Mouse (Mus musculus) CH12F3 (cell line): Measurements from ENCODE around the gene Trim66.

Experiments
- in situ Hi-C: fragments of 300-500 bp; cut with MboI; formaldehyde crosslinking; loops from 2 replicates; pipeline ENCODE4 v1.14.3; 2020; ENCODE audit warnings: low sequenced_read_pairs

Gene Trim66

DNA sequence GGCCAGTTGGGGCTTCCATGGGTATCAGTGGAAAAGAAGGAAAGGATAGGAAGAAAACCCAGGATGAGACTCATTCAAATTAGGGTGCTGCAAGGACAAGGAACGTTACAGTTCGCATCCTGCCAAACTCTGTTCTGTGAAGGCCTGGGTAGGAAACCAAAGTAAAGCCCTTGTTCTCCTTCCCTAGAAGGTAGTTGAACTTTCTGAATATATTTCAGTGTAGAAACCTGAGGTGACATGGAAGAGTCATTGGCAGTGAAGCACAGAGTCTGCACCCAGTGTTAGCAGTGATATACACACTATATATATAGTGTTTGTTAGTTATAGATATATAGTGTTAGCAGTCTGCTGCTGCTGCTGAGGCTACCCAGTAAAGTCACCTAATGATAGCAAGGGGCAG, 15.4 kb upstream of the Trim66 start:
- in situ Hi-C loops = loop anchor here (10.0 kb wide), 1 partner anchor 91 kb away; no protein-coding TSS in a partner anchor

DNA sequence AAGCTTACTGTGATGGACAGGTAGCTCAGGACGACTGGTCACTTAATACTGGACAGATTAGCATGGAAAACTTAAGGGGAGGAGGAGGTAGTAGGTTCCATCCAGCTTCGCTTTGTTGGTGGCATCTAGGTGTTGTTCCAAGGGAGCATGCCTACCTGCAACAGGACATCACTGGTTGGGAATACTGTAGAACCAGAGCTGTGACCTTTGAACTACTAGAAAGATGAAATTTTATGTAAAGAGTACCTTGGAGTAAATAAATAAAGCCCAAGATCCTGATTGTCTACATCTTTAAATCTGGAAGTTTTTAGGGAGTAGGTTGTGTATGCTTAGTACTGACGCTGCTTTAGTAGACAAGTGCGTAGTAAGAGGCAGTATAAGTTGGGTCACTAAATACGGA, 14.2 kb upstream of the Trim66 start:
- in situ Hi-C loops = loop anchor here (10.0 kb wide), 1 partner anchor 93 kb away; no protein-coding TSS in a partner anchor

DNA sequence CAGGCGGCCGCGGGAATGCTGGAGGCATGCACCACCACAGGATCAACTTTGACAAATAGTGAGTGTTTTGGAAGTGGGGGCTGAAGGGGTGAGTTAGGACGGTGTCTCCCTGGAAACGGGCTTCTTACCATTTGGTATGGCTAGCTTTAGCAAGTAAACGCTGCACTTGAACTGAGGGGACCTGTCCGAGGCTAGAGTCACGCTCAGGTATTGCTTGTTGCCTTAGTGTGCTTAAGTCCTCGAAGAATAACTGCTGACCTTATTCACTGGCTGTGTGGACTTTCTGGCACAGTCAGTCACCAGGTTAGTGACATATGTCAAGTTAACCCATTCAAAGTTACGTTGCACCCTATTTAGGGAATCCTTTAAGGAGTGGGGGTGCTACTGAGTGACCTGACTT, 12.0 kb upstream of the Trim66 start:
- in situ Hi-C loops = loop anchor here (10.0 kb wide), 1 partner anchor 95 kb away; no protein-coding TSS in a partner anchor

DNA sequence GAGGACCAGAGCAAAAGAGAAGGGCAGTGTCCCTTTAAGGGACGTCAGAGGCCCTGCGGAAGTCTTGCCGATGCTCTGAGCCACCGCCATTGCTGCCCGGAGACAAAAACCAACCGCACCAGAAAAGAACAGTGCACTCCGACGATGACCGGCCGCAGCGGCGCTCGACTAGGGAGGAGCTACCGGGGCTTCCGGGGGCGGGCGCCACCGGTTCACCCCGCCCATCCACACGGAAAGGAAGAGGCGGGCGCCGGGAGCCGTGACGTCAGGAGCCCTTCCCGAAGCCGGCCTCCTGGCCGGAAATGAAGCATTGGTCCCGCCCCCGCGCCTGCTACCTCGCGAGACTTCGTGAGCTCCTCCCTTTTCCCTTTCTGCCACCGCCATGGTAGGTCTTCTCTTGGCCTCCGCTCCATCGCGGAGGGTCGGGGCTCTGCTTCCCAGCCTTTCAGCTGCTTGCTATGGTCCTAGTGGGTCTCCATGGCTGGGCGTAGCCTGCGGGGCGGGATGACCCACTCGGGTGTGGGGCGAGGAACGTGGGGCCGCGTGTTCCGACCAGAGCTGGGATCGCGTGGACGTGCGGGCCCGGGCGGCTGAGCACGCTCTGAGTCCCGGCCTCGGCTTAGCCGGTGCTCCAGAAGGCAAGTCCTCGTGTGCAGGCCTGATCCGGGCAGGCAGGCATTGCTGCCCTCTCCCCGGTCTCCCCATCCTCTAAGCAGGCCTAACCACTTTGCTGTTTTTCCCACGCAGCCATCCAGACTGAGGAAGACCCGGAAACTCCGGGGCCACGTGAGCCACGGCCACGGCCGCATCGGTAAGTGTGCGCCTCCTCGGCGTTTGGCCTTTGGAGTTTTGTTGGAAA, 11.1 kb upstream of the Trim66 start, which contains the start of gene Rpl27a:
Gene Rpl27a (plus strand): TSS at position 310 of the 859 bp plus-strand sequence.
- in situ Hi-C loops = no loop called here

DNA sequence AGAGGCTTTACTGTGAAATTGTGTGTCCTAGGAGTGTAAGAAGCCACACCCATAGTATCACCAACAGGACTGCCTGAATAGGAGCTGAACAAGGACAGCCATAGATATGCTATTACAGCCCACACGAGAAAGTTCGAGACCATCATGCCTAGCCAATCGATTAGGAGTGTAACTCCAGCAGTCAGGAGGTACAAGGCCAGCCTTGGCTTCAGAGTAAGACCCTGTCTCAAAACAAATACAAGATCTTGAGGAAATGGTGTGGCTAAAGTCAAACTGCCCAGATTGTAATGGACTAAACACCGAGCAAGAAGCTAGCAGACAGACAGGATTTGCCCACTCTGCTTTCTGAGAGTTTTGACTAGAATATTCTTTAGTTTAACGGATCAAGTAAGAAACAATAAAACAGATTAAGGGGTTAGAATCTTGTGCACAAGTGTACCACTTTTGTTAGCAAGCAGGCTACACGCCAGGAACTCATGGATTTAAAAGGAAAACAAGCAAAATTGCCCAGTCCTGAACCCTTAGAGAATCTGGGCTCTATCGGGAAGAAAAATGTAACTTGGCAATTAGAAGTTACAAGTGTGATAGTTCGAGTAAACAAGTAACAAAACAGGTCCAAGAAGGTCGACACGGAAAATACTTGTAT, 10.2 kb upstream of the Trim66 start:
- in situ Hi-C loops = no loop called here

DNA sequence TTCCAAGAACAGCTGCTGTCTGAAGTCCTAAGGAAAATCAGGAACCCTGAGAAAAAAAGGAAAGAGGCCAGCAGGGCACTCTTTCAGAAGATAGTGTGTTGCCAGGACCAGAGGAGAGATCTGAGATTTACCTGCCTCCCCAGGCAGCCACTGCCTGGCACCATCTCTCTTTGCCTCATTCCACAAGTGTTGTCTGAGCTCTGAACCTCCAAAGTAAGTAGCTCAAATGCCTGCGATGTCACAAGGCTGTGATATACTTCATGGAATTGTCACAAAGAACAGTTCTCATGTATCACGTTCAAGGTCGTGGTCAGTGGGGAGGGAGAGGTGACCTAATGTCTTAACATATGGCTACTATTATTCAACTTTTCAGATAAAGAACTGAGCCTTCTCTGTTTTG, 8.6 kb upstream of the Trim66 start:
- in situ Hi-C loops = no loop called here

- in situ Hi-C loops = no loop called here
Observed at GRCm38 (mm10) chr7:109511838-109512237, 3.9 kb upstream of the Trim66 start.

- in situ Hi-C loops = no loop called here
Observed at GRCm38 (mm10) chr7:109510799-109511198, 2.9 kb upstream of the Trim66 start.

DNA sequence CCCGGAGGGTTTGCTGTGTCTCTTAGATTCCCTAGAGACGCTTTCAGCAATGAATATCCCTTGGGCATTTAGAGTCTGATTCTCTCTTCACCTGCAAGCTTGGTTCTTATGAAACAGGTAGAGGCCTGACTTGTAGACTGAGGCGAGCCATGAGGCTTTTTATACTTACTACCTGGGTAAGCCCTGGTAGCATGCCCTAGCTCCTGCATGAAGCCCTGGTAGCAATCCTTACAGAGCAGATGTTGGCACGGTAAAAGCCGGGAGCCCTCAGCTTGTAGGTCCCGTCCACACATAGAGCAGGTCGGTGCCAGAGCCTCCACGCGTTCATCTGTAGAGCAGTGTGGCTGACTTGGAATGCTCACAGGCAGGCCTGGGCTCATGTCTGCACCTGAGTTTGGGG, 362 bp downstream of the Trim66 start:
- in situ Hi-C loops = no loop called here

DNA sequence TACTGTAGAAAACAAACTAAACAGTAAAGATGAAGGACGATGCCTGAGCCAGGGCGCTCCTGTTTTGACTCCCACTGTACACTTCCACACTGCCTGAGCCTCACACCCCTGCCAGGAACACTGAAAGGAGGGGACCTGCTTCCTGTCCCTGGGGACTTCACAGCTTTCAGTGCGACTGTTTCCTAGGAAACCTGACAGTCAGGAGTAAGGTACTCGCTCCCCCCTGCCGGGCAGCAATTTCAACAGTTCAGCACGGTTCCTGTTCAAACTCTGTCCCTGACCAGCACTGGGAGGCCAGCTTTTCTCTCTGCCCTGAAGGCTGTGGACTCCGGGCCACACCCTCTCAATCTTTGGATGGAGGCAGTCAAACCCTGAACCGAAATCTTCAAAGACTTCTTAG, 815 bp downstream of the Trim66 start:
- in situ Hi-C loops = no loop called here

- in situ Hi-C loops = no loop called here
Observed at GRCm38 (mm10) chr7:109497507-109497906, 10.4 kb downstream of the Trim66 start.

- in situ Hi-C loops = no loop called here
Observed at GRCm38 (mm10) chr7:109493319-109494316, 14.3 kb downstream of the Trim66 start.

GRCm38 (mm10) chr7:109492616-109493318, 15.2 kb downstream of the Trim66 start:
- in situ Hi-C loops = no loop called here

- in situ Hi-C loops = no loop called here
Observed at GRCm38 (mm10) chr7:109484221-109484620, 23.7 kb downstream of the Trim66 start.

- in situ Hi-C loops = no loop called here
Observed at GRCm38 (mm10) chr7:109480765-109481197, 27.2 kb downstream of the Trim66 start.

- in situ Hi-C loops = no loop called here
Observed at GRCm38 (mm10) chr7:109477926-109478325, 30.0 kb downstream of the Trim66 start.

GRCm38 (mm10) chr7:109470700-109471099, 37.2 kb downstream of the Trim66 start:
- in situ Hi-C loops = no loop called here

GRCm38 (mm10) chr7:109468262-109468701, 39.7 kb downstream of the Trim66 start:
- in situ Hi-C loops = no loop called here

DNA sequence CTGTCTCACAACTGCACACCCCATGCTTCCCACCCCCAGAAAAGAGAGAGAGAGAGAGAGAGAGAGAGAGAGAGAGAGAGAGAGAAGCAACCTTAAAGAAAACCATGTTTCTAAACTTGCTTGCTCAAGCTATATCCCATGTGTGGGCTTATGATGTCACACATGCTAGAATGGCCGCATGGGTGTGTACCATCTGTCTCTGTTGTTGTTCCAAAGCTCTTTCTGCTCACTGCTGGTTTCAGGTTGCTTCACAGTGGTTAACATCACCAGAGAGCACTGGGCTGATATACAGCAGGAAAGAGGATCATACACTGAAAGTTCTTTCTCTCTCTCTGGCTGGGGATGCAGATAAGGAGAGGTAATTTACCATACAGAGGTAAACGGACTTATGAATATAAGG, 40.3 kb downstream of the Trim66 start:
- in situ Hi-C loops = no loop called here

GRCm38 (mm10) chr7:109460698-109461097, 47.2 kb downstream of the Trim66 start:
- in situ Hi-C loops = no loop called here
